Mouse (Mus musculus) kidney, embryonic 14.5 days (tissue): ENCODE measurements around the gene Enox1. TPM values are rescaled to one million over a fixed set of nuclear protein-coding genes. Genes with fewer than 3 reads are reported as not detected.

Experiments
- ATAC-seq: fragments of 200-750 bp; cut with Nextera tagmentation; 2 replicates; pipeline ENCODE4 v1.8.0; 2017; ENCODE audit warnings: moderate number of reproducible peaks, mild to moderate bottlenecking, moderate TSS enrichment, moderate library complexity; ENCODE audit not compliant: low FRiP score, low TSS enrichment
- H3K27ac ChIP-seq: fragments of 300-500 bp; sonication (generic); 2 replicates; pipeline ENCODE4 v1.5.1; 2014; ENCODE audit warnings: low read depth, mild to moderate bottlenecking, low read length, moderate library complexity, mixed read lengths
- H3K27me3 ChIP-seq: fragments of 300-500 bp; sonication (generic); 2 replicates; pipeline ENCODE4 v1.6.1; 2014; ENCODE audit warnings: mild to moderate bottlenecking, low read length; ENCODE audit not compliant: control insufficient read depth, insufficient read depth
- H3K36me3 ChIP-seq: fragments of 300-500 bp; sonication (generic); 2 replicates; pipeline ENCODE4 v1.6.1; 2014; ENCODE audit warnings: low read length, mixed read lengths; ENCODE audit not compliant: control insufficient read depth, insufficient read depth
- H3K4me1 ChIP-seq: fragments of 300-500 bp; sonication (generic); 2 replicates; pipeline ENCODE4 v1.6.1; 2014; ENCODE audit warnings: low read length, mixed read lengths; ENCODE audit not compliant: control insufficient read depth, insufficient read depth
- H3K4me2 ChIP-seq: fragments of 300-500 bp; sonication (generic); replicated peaks from 2 replicates; pipeline ENCODE4 v1.6.1; 2014; ENCODE audit warnings: low read depth, mild to moderate bottlenecking, low read length
- H3K4me3 ChIP-seq: fragments of 300-500 bp; sonication (generic); 2 replicates; pipeline ENCODE4 v1.5.1; 2014; ENCODE audit warnings: mild to moderate bottlenecking, low read length
- H3K9ac ChIP-seq: fragments of 300-500 bp; sonication (generic); 2 replicates; pipeline ENCODE4 v1.6.1; 2014; ENCODE audit warnings: low read depth, mild to moderate bottlenecking, low read length, moderate library complexity
- H3K9me3 ChIP-seq: fragments of 300-500 bp; sonication (generic); 2 replicates; pipeline ENCODE4 v1.6.1; 2016; ENCODE audit warnings: low read length; ENCODE audit not compliant: control insufficient read depth
- WGBS: fragments of 180-500 bp; shearing (Covaris S2); extraction: QIAGEN DNeasy Blood & Tissue Kit; methylation state at CpG from one replicate; pipeline ENCODE4 v1.1.7; 2014; 5-methylcytosine and 5-hydroxymethylcytosine counted together
- polyA plus RNA-seq: library from polyadenylated mRNA; unstranded; fragments of >200 nt; fragmentation: Nextera tagmentation; extraction: Ambion mirVana; gene quantifications from 2 replicates; pipeline ENCODE4 v1.2.1, GENCODE M21; 2014

Enox1 gene
- polyA plus RNA-seq, 1 experiment from 2014 or later = 7.0 TPM

GRCm38 (mm10) chr14:77547351-77547750, 390.8 kb downstream of the Enox1 start:
- H3K9ac ChIP-seq = no peak overlapping the region
- H3K27me3 ChIP-seq = no peaks in the 10 kb centered on the region
- no peaks in the 10 kb centered on the region for H3K36me3 ChIP-seq
- H3K4me1 ChIP-seq = no peaks in the 10 kb centered on the region
- H3K27ac ChIP-seq = no peak overlapping the region
- no peaks in the 10 kb centered on the region for H3K9me3 ChIP-seq
- WGBS = 89% methylated on average over 5 of the region's 5 CpGs
- H3K4me3 ChIP-seq = no peak overlapping the region
- no peak for ATAC-seq
- no peak overlapping the region for H3K4me2 ChIP-seq

- Histone ChIP-seq H3K9ac (no peak overlapping the region), H3K4me2 (no peak overlapping the region), H3K9me3 (no peaks in the 10 kb centered on the region), H3K4me1 (no peaks in the 10 kb centered on the region), H3K4me3 (no peak overlapping the region), H3K27me3 (no peaks in the 10 kb centered on the region), H3K27ac (no peak overlapping the region), H3K36me3 (no peaks in the 10 kb centered on the region)
- no peak for ATAC-seq
- 84% methylated on average over 5 of the region's 5 CpGs for WGBS
Measured at GRCm38 (mm10) chr14:77548963-77549362, 392.4 kb downstream of the Enox1 start.

GRCm38 (mm10) chr14:77557446-77558070, 401.0 kb downstream of the Enox1 start:
- Histone ChIP-seq H3K4me3 (no peak overlapping the region), H3K27me3 (no peaks in the 10 kb centered on the region), H3K4me1 (no peaks in the 10 kb centered on the region), H3K36me3 (no peaks in the 10 kb centered on the region), H3K4me2 (no peak overlapping the region), H3K9ac (no peak overlapping the region), H3K9me3 (no peaks in the 10 kb centered on the region), H3K27ac (no peak overlapping the region)
- ATAC-seq = no peak
- WGBS = 87% methylated on average over 7 of the region's 7 CpGs

GRCm38 (mm10) chr14:77558910-77559309, 402.3 kb downstream of the Enox1 start:
- no peak overlapping the region for H3K4me2 ChIP-seq

GRCm38 (mm10) chr14:77559792-77560191, 403.2 kb downstream of the Enox1 start:
- H3K4me1 ChIP-seq = no peaks in the 10 kb centered on the region
- no peak overlapping the region for H3K4me2 ChIP-seq
- no peaks in the 10 kb centered on the region for H3K27me3 ChIP-seq
- H3K9ac ChIP-seq = no peak overlapping the region; the same call in 1 of the 2 replicates
- ATAC-seq = no peak
- H3K36me3 ChIP-seq = no peaks in the 10 kb centered on the region
- no peak overlapping the region for H3K4me3 ChIP-seq
- 89% methylated on average over 5 of the region's 5 CpGs for WGBS
- H3K9me3 ChIP-seq = no peaks in the 10 kb centered on the region
- H3K27ac ChIP-seq = no peak overlapping the region

More at GRCm38 (mm10) chr14:77558910-77559309, 402.3 kb downstream of the Enox1 start:
- H3K36me3 ChIP-seq = no peaks in the 10 kb centered on the region
- no peak overlapping the region for H3K9ac ChIP-seq
- ATAC-seq = no peak
- H3K4me3 ChIP-seq = no peak overlapping the region
- no peaks in the 10 kb centered on the region for H3K27me3 ChIP-seq
- 94% methylated on average over 3 of the region's 3 CpGs for WGBS
- H3K9me3 ChIP-seq = no peaks in the 10 kb centered on the region
- no peaks in the 10 kb centered on the region for H3K4me1 ChIP-seq
- no peak overlapping the region for H3K27ac ChIP-seq

GRCm38 (mm10) chr14:77561808-77562583, 405.4 kb downstream of the Enox1 start:
- H3K9me3 ChIP-seq = no peaks in the 10 kb centered on the region
- H3K27ac ChIP-seq = no peak overlapping the region
- H3K4me2 ChIP-seq = no peak overlapping the region
- no peaks in the 10 kb centered on the region for H3K27me3 ChIP-seq
- no peaks in the 10 kb centered on the region for H3K4me1 ChIP-seq
- no peak overlapping the region for H3K4me3 ChIP-seq
- H3K36me3 ChIP-seq = no peaks in the 10 kb centered on the region
- WGBS = 68% methylated on average over 6 of the region's 6 CpGs
- no peak overlapping the region for H3K9ac ChIP-seq
- ATAC-seq = no peak

- Histone ChIP-seq H3K4me1 (no peaks in the 10 kb centered on the region), H3K9me3 (no peaks in the 10 kb centered on the region), H3K36me3 (no peaks in the 10 kb centered on the region), H3K27me3 (no peaks in the 10 kb centered on the region), H3K9ac (no peak overlapping the region), H3K27ac (no peak overlapping the region), H3K4me3 (no peak overlapping the region), H3K4me2 (no peak overlapping the region)
- 85% methylated on average over 5 of the region's 5 CpGs for WGBS
- no peak for ATAC-seq
Measured at GRCm38 (mm10) chr14:77563922-77564321, 407.4 kb downstream of the Enox1 start.

- Histone ChIP-seq H3K9me3 (no peaks in the 10 kb centered on the region), H3K27ac (no peak overlapping the region), H3K9ac (no peak overlapping the region), H3K36me3 (no peaks in the 10 kb centered on the region), H3K4me1 (no peaks in the 10 kb centered on the region), H3K27me3 (no peaks in the 10 kb centered on the region), H3K4me2 (no peak overlapping the region), H3K4me3 (no peak overlapping the region)
- WGBS = 79% methylated on average over 2 of the region's 2 CpGs
- ATAC-seq = no peak
Measured at GRCm38 (mm10) chr14:77567120-77567519, 410.6 kb downstream of the Enox1 start.

- peak; percentile 49; the same call in 1 of the 2 replicates for ATAC-seq
- no peak overlapping the region for H3K27ac ChIP-seq
- H3K4me2 ChIP-seq = no peak overlapping the region
- H3K9me3 ChIP-seq = no peaks in the 10 kb centered on the region
- H3K4me1 ChIP-seq = no peaks in the 10 kb centered on the region
- no peaks in the 10 kb centered on the region for H3K27me3 ChIP-seq
- no peak overlapping the region for H3K9ac ChIP-seq
- no peak overlapping the region for H3K4me3 ChIP-seq
- WGBS = 26% methylated on average over 3 of the region's 3 CpGs
- no peaks in the 10 kb centered on the region for H3K36me3 ChIP-seq
Measured at GRCm38 (mm10) chr14:77574436-77574835, 417.9 kb downstream of the Enox1 start.
